Mouse (Mus musculus): Measurements from ENCODE around the gene Sigmar1. TPM values are rescaled to one million over a fixed set of nuclear protein-coding genes. Genes with fewer than 3 reads are reported as not detected.
A peak's percentile ranks its signal among the peaks of the same experiment; 100 is the strongest.
"Not testable (repeated sequence)": the region's sequence is repeated elsewhere in the genome, so short reads cannot be mapped to it uniquely, and the experiment has no call there.

The Sigmar1 gene
- polyA plus RNA-seq, 1 experiment from 2014 or later = 103 TPM

GRCm38 (mm10) chr4:41699783-41700182 lies 56.2 kb downstream of the Sigmar1 start, which contains the start of gene Il11ra1:
Gene Il11ra1, plus strand, starts transcription at chr4:41699989.
- H3K27ac ChIP-seq; DNase-seq (ENCODE audit: extremely low spot score, low spot score); H3K36me3 ChIP-seq (replicated peaks); H3K9me3 ChIP-seq; H3K4me3 ChIP-seq: not testable (repeated sequence)
- 81% methylated on average over 10 of the region's 10 CpGs for WGBS
- H3K27me3 ChIP-seq (ENCODE audit: poor library complexity, severe bottlenecking) = peaks cover 27% of the 10 kb centered on the region
- H3K4me1 ChIP-seq = peaks cover 17% of the 10 kb centered on the region

GRCm38 (mm10) chr4:41698421-41699016 lies 57.4 kb downstream of the Sigmar1 start:
- WGBS = 6% methylated on average over 29 of the region's 32 CpGs

GRCm38 (mm10) chr4:41696930-41697841 lies 58.8 kb downstream of the Sigmar1 start, which contains the start of gene Cntfr:
Gene Cntfr, minus strand, starts transcription at chr4:41697089.
- Histone ChIP-seq H3K27me3 (ENCODE audit: poor library complexity, severe bottlenecking) (peaks cover 16% of the 10 kb centered on the region), H3K4me3 (peak within 1 kb of the TSS; percentile 41; the same call in 1 of the 2 replicates), H3K4me1 (peaks cover 14% of the 10 kb centered on the region), H3K27ac (peak within 1 kb of the TSS; percentile 77; the same call in 1 of the 2 replicates)
- WGBS = 10% methylated on average over 31 of the region's 40 CpGs
- not testable (repeated sequence) for H3K36me3 ChIP-seq (replicated peaks); H3K9me3 ChIP-seq
- DNase-seq (ENCODE audit: extremely low spot score, low spot score) = peak; percentile 84

More at GRCm38 (mm10) chr4:41698421-41699016, 57.4 kb downstream of the Sigmar1 start:
- Histone ChIP-seq H3K27me3 (ENCODE audit: poor library complexity, severe bottlenecking) (peaks cover 17% of the 10 kb centered on the region), H3K4me3 (peak overlapping the region; percentile 26; the same call in 1 of the 2 replicates)
- not testable (repeated sequence) for H3K36me3 ChIP-seq (replicated peaks); DNase-seq (ENCODE audit: extremely low spot score, low spot score); H3K27ac ChIP-seq; H3K9me3 ChIP-seq; H3K4me1 ChIP-seq

- not testable (repeated sequence) for H3K4me3 ChIP-seq; H3K27ac ChIP-seq; H3K9me3 ChIP-seq; DNase-seq (ENCODE audit: extremely low spot score, low spot score); H3K36me3 ChIP-seq (replicated peaks)
- H3K27me3 ChIP-seq (ENCODE audit: poor library complexity, severe bottlenecking) = peaks cover 16% of the 10 kb centered on the region
- peaks cover 19% of the 10 kb centered on the region for H3K4me1 ChIP-seq
- WGBS = 3% methylated on average over 13 of the region's 15 CpGs
Measured at GRCm38 (mm10) chr4:41696452-41696851, 59.5 kb downstream of the Sigmar1 start.

GRCm38 (mm10) chr4:41695800-41696199 lies 60.2 kb downstream of the Sigmar1 start:
- not testable (repeated sequence) for H3K36me3 ChIP-seq (replicated peaks); H3K9me3 ChIP-seq; DNase-seq (ENCODE audit: extremely low spot score, low spot score)
- Histone ChIP-seq H3K4me3 (peak overlapping the region; percentile 41; the same call in 1 of the 2 replicates), H3K27me3 (ENCODE audit: poor library complexity, severe bottlenecking) (peaks cover 16% of the 10 kb centered on the region), H3K27ac (peak overlapping the region; percentile 77; the same call in 1 of the 2 replicates), H3K4me1 (peaks cover 19% of the 10 kb centered on the region)
- 2% methylated on average over 17 of the region's 38 CpGs for WGBS

- H3K36me3 ChIP-seq (replicated peaks); H3K27ac ChIP-seq; H3K9me3 ChIP-seq; DNase-seq (ENCODE audit: extremely low spot score, low spot score): not testable (repeated sequence)
- 13% methylated on average over 4 of the region's 4 CpGs for WGBS
- H3K27me3 ChIP-seq (ENCODE audit: poor library complexity, severe bottlenecking) = peaks cover 16% of the 10 kb centered on the region
- H3K4me3 ChIP-seq = peak overlapping the region; percentile 42
- peaks cover 29% of the 10 kb centered on the region for H3K4me1 ChIP-seq
Measured at GRCm38 (mm10) chr4:41693511-41693910, 62.4 kb downstream of the Sigmar1 start.

- not testable (repeated sequence) for H3K9me3 ChIP-seq; H3K4me3 ChIP-seq; H3K27ac ChIP-seq; H3K27me3 ChIP-seq (ENCODE audit: poor library complexity, severe bottlenecking); H3K36me3 ChIP-seq (replicated peaks); DNase-seq (ENCODE audit: extremely low spot score, low spot score)
- peaks cover 51% of the 10 kb centered on the region for H3K4me1 ChIP-seq
- no CpG with 5 or more reads among the region's 4 CpGs for WGBS
Measured at GRCm38 (mm10) chr4:41690014-41690413, 65.9 kb downstream of the Sigmar1 start.

GRCm38 (mm10) chr4:41688562-41688961 lies 67.4 kb downstream of the Sigmar1 start:
- not testable (repeated sequence) for H3K27me3 ChIP-seq (ENCODE audit: poor library complexity, severe bottlenecking); H3K4me3 ChIP-seq; H3K36me3 ChIP-seq (replicated peaks); H3K9me3 ChIP-seq; H3K27ac ChIP-seq; DNase-seq (ENCODE audit: extremely low spot score, low spot score)
- peaks cover 59% of the 10 kb centered on the region for H3K4me1 ChIP-seq
- 68% methylated on average over 1 of the region's 1 CpGs for WGBS

Other genes with a start within 250 kb of the Sigmar1 start
- 3.8 and 6.1 TPM in 2 replicates for gene 1110017D15Rik, start 238.8 kb downstream of the Sigmar1 start, polyA plus RNA-seq (2016; fragmentation: Nextera tagmentation; extraction: Ambion mirVana)
- gene Fam219a, start 186.6 kb downstream of the Sigmar1 start, polyA plus RNA-seq (2016; fragmentation: Nextera tagmentation; extraction: Ambion mirVana) = 1.8 and 3.3 TPM in 2 replicates
- 1.1 and 1.5 TPM in 2 replicates for gene Dnaic1, start 186.4 kb downstream of the Sigmar1 start, polyA plus RNA-seq (2016; fragmentation: Nextera tagmentation; extraction: Ambion mirVana)
- gene Enho, start 115.8 kb downstream of the Sigmar1 start, polyA plus RNA-seq (2016; fragmentation: Nextera tagmentation; extraction: Ambion mirVana) = 19.7 and 21.3 TPM in 2 replicates
- 19.4 and 21.9 TPM in 2 replicates for gene Cntfr, start 59.1 kb downstream of the Sigmar1 start, polyA plus RNA-seq (2016; fragmentation: Nextera tagmentation; extraction: Ambion mirVana)
- 82.0 and 90.0 TPM in 2 replicates for gene Il11ra1, start 56.2 kb downstream of the Sigmar1 start, polyA plus RNA-seq (2016; fragmentation: Nextera tagmentation; extraction: Ambion mirVana)
- gene Rpp25l, start 42.6 kb downstream of the Sigmar1 start, polyA plus RNA-seq (2016; fragmentation: Nextera tagmentation; extraction: Ambion mirVana) = 97.3 and 98.1 TPM in 2 replicates
- gene Dctn3, start 33.0 kb downstream of the Sigmar1 start, polyA plus RNA-seq (2016; fragmentation: Nextera tagmentation; extraction: Ambion mirVana) = 141 and 142 TPM in 2 replicates
- gene Arid3c, start 25.0 kb downstream of the Sigmar1 start, polyA plus RNA-seq (2016; fragmentation: Nextera tagmentation; extraction: Ambion mirVana) = 1.1 and 1.4 TPM in 2 replicates
- gene Galt, start 929 bp downstream of the Sigmar1 start, polyA plus RNA-seq (2016; fragmentation: Nextera tagmentation; extraction: Ambion mirVana) = 23.6 and 23.7 TPM in 2 replicates
- gene Ccl27a, start 18.1 kb upstream of the Sigmar1 start, polyA plus RNA-seq (2016; fragmentation: Nextera tagmentation; extraction: Ambion mirVana) = 45.5 and 50.9 TPM in 2 replicates
- gene Gm21541, start 147.5 kb upstream of the Sigmar1 start, polyA plus RNA-seq (2016; fragmentation: Nextera tagmentation; extraction: Ambion mirVana) = not detected in 2 replicates
- gene Gm20878, start 185.4 kb upstream of the Sigmar1 start, polyA plus RNA-seq (2016; fragmentation: Nextera tagmentation; extraction: Ambion mirVana) = 1.6 and 2.3 TPM in 2 replicates
- gene Fam205a4, start 209.9 kb upstream of the Sigmar1 start, polyA plus RNA-seq (2016; fragmentation: Nextera tagmentation; extraction: Ambion mirVana) = not detected in 2 replicates